Mouse (Mus musculus): ENCODE measurements around the gene Vsig10l. TPM values are rescaled to one million over a fixed set of nuclear protein-coding genes. Genes with fewer than 3 reads are reported as not detected.

Vsig10l gene
- polyA plus RNA-seq (2015; fragmentation: Nextera tagmentation; extraction: Ambion mirVana) = 4.6 and 5.4 TPM in 2 replicates

- no peak within 1 kb of the TSS for H3K9ac ChIP-seq
- H3K9me3 ChIP-seq (replicated peaks) = no peaks in the 10 kb centered on the region
- H3K4me2 ChIP-seq = no peak within 1 kb of the TSS
- ATAC-seq (replicated peaks; ENCODE audit: low FRiP score) = no peak
- H3K36me3 ChIP-seq = peaks cover 5% of the 10 kb centered on the region
- WGBS = 66% methylated on average over 4 of the region's 4 CpGs
- 0 out of 2 replicates have a peak, but pooled peaks cover 14% of the 10 kb centered on the region for H3K27me3 ChIP-seq
- no peak within 1 kb of the TSS for H3K27ac ChIP-seq
- peaks cover 16% of the 10 kb centered on the region for H3K4me1 ChIP-seq
- H3K4me3 ChIP-seq (replicated peaks) = no peak within 1 kb of the TSS
Observed at GRCm38 (mm10) chr7:43462851-43463250, at the start of gene Vsig10l. Vsig10l (plus strand) TSS chr7:43463151.

GRCm38 (mm10) chr7:43417298-43417697, 45.7 kb upstream of the Vsig10l start:
- 88% methylated on average over 10 of the region's 10 CpGs for WGBS
- Histone ChIP-seq H3K4me3 (replicated peaks) (no peak overlapping the region), H3K27ac (no peak overlapping the region), H3K4me2 (no peak overlapping the region), H3K27me3 (no peaks in the 10 kb centered on the region), H3K9me3 (replicated peaks) (no peaks in the 10 kb centered on the region), H3K4me1 (no peaks in the 10 kb centered on the region), H3K9ac (no peak overlapping the region), H3K36me3 (no peaks in the 10 kb centered on the region)
- ATAC-seq (replicated peaks; ENCODE audit: low FRiP score) = no peak

GRCm38 (mm10) chr7:43422995-43423617, 39.8 kb upstream of the Vsig10l start:
- WGBS = 13% methylated on average over 11 of the region's 11 CpGs
- Histone ChIP-seq H3K9me3 (replicated peaks) (no peaks in the 10 kb centered on the region), H3K4me2 (peak overlapping the region; percentile 38; the same call in 1 of the 2 replicates), H3K9ac (no peak overlapping the region), H3K27me3 (no peaks in the 10 kb centered on the region), H3K4me3 (replicated peaks) (no peak overlapping the region), H3K4me1 (peaks cover 4% of the 10 kb centered on the region; the same call in 1 of the 2 replicates), H3K36me3 (no peaks in the 10 kb centered on the region), H3K27ac (no peak overlapping the region)
- peak; percentile 96 for ATAC-seq (replicated peaks; ENCODE audit: low FRiP score)

- H3K4me3 ChIP-seq (replicated peaks) = no peak overlapping the region
- 64% methylated on average over 3 of the region's 3 CpGs for WGBS
- no peak for ATAC-seq (replicated peaks; ENCODE audit: low FRiP score)
- H3K9ac ChIP-seq = no peak overlapping the region
- peaks cover 4% of the 10 kb centered on the region; the same call in 1 of the 2 replicates for H3K4me1 ChIP-seq
- no peaks in the 10 kb centered on the region for H3K27me3 ChIP-seq
- H3K9me3 ChIP-seq (replicated peaks) = no peaks in the 10 kb centered on the region
- no peak overlapping the region for H3K4me2 ChIP-seq
- no peak overlapping the region for H3K27ac ChIP-seq
- no peaks in the 10 kb centered on the region for H3K36me3 ChIP-seq
Observed at GRCm38 (mm10) chr7:43423991-43424625, 38.8 kb upstream of the Vsig10l start.

- Histone ChIP-seq H3K36me3 (no peaks in the 10 kb centered on the region), H3K4me3 (replicated peaks) (no peak within 1 kb of the TSS), H3K9me3 (replicated peaks) (no peaks in the 10 kb centered on the region), H3K27me3 (no peaks in the 10 kb centered on the region), H3K9ac (no peak within 1 kb of the TSS), H3K4me1 (peaks cover 4% of the 10 kb centered on the region; the same call in 1 of the 2 replicates), H3K4me2 (no peak within 1 kb of the TSS), H3K27ac (no peak within 1 kb of the TSS)
- no peak for ATAC-seq (replicated peaks; ENCODE audit: low FRiP score)
- WGBS = 87% methylated on average over 8 of the region's 8 CpGs
Observed at GRCm38 (mm10) chr7:43427406-43427805, 35.5 kb upstream of the Vsig10l start, which contains the start of gene Lim2. Lim2 (plus strand) TSS chr7:43427670.

GRCm38 (mm10) chr7:43429500-43429899, 33.5 kb upstream of the Vsig10l start:
- no peak for ATAC-seq (replicated peaks; ENCODE audit: low FRiP score)
- no peaks in the 10 kb centered on the region for H3K36me3 ChIP-seq
- no peaks in the 10 kb centered on the region for H3K4me1 ChIP-seq
- no peaks in the 10 kb centered on the region for H3K9me3 ChIP-seq (replicated peaks)
- no peaks in the 10 kb centered on the region for H3K27me3 ChIP-seq
- no peak overlapping the region for H3K27ac ChIP-seq
- no peak overlapping the region for H3K4me2 ChIP-seq
- no peak overlapping the region for H3K4me3 ChIP-seq (replicated peaks)
- WGBS = 68% methylated on average over 4 of the region's 4 CpGs
- no peak overlapping the region for H3K9ac ChIP-seq

GRCm38 (mm10) chr7:43432891-43433290, 30.1 kb upstream of the Vsig10l start:
- H3K4me2 ChIP-seq = no peak overlapping the region
- H3K27me3 ChIP-seq = no peaks in the 10 kb centered on the region
- no peak overlapping the region for H3K9ac ChIP-seq
- H3K9me3 ChIP-seq (replicated peaks) = no peaks in the 10 kb centered on the region
- H3K36me3 ChIP-seq = no peaks in the 10 kb centered on the region
- H3K27ac ChIP-seq = no peak overlapping the region
- 74% methylated on average over 4 of the region's 4 CpGs for WGBS
- no peak for ATAC-seq (replicated peaks; ENCODE audit: low FRiP score)
- no peaks in the 10 kb centered on the region for H3K4me1 ChIP-seq
- no peak overlapping the region for H3K4me3 ChIP-seq (replicated peaks)

GRCm38 (mm10) chr7:43434676-43435075, 28.3 kb upstream of the Vsig10l start:
- Histone ChIP-seq H3K9ac (no peak overlapping the region), H3K36me3 (no peaks in the 10 kb centered on the region), H3K4me3 (replicated peaks) (no peak overlapping the region), H3K4me1 (no peaks in the 10 kb centered on the region), H3K27ac (no peak overlapping the region), H3K9me3 (replicated peaks) (no peaks in the 10 kb centered on the region), H3K4me2 (no peak overlapping the region), H3K27me3 (no peaks in the 10 kb centered on the region)
- WGBS = 87% methylated on average over 5 of the region's 5 CpGs
- no peak for ATAC-seq (replicated peaks; ENCODE audit: low FRiP score)

GRCm38 (mm10) chr7:43436341-43437255, 26.4 kb upstream of the Vsig10l start, which contains the start of gene Nkg7:
Nkg7 (plus strand) TSS chr7:43437073.
- Histone ChIP-seq H3K4me3 (replicated peaks) (no peak within 1 kb of the TSS), H3K36me3 (no peaks in the 10 kb centered on the region), H3K9me3 (replicated peaks) (no peaks in the 10 kb centered on the region), H3K9ac (no peak within 1 kb of the TSS), H3K4me2 (no peak within 1 kb of the TSS), H3K27ac (no peak within 1 kb of the TSS), H3K27me3 (no peaks in the 10 kb centered on the region), H3K4me1 (no peaks in the 10 kb centered on the region)
- no peak for ATAC-seq (replicated peaks; ENCODE audit: low FRiP score)
- WGBS = 65% methylated on average over 10 of the region's 10 CpGs

GRCm38 (mm10) chr7:43438611-43439010, 24.3 kb upstream of the Vsig10l start:
- no peaks in the 10 kb centered on the region for H3K36me3 ChIP-seq
- no peak for ATAC-seq (replicated peaks; ENCODE audit: low FRiP score)
- peaks cover 8% of the 10 kb centered on the region for H3K4me1 ChIP-seq
- WGBS = 81% methylated on average over 4 of the region's 4 CpGs
- H3K4me3 ChIP-seq (replicated peaks) = no peak overlapping the region
- no peak overlapping the region for H3K27ac ChIP-seq
- H3K4me2 ChIP-seq = no peak overlapping the region
- H3K9me3 ChIP-seq (replicated peaks) = no peaks in the 10 kb centered on the region
- H3K9ac ChIP-seq = no peak overlapping the region
- H3K27me3 ChIP-seq = no peaks in the 10 kb centered on the region

- H3K27ac ChIP-seq = no peak within 1 kb of the TSS
- H3K27me3 ChIP-seq = no peaks in the 10 kb centered on the region
- 87% methylated on average over 6 of the region's 6 CpGs for WGBS
- H3K4me3 ChIP-seq (replicated peaks) = no peak within 1 kb of the TSS
- H3K4me2 ChIP-seq = no peak within 1 kb of the TSS
- ATAC-seq (replicated peaks; ENCODE audit: low FRiP score) = no peak
- H3K9me3 ChIP-seq (replicated peaks) = no peaks in the 10 kb centered on the region
- H3K9ac ChIP-seq = no peak within 1 kb of the TSS
- H3K36me3 ChIP-seq = no peaks in the 10 kb centered on the region
- H3K4me1 ChIP-seq = peaks cover 18% of the 10 kb centered on the region
Observed at GRCm38 (mm10) chr7:43440482-43440881, 22.5 kb upstream of the Vsig10l start, which contains the start of gene Cldnd2. Cldnd2 (plus strand) TSS chr7:43440782.

GRCm38 (mm10) chr7:43441071-43441470, 21.9 kb upstream of the Vsig10l start:
- no peak overlapping the region for H3K4me2 ChIP-seq
- WGBS = 79% methylated on average over 3 of the region's 3 CpGs
- H3K9ac ChIP-seq = no peak overlapping the region
- no peak for ATAC-seq (replicated peaks; ENCODE audit: low FRiP score)
- no peaks in the 10 kb centered on the region for H3K36me3 ChIP-seq
- no peaks in the 10 kb centered on the region for H3K9me3 ChIP-seq (replicated peaks)
- no peak overlapping the region for H3K27ac ChIP-seq
- no peaks in the 10 kb centered on the region for H3K27me3 ChIP-seq
- H3K4me3 ChIP-seq (replicated peaks) = no peak overlapping the region
- H3K4me1 ChIP-seq = peaks cover 18% of the 10 kb centered on the region

Data from kidney, embryonic 15.5 days (tissue).